Mouse (Mus musculus) kidney, adult 18-20 months (tissue): ENCODE measurements around the gene Cldn10.

Experiments
- DNase-seq: peaks from one replicate; pipeline ENCODE4 v3.0.0; 2021

The Cldn10 gene

GRCm38 (mm10) chr14:118867366-118867765, 79.7 kb downstream of the Cldn10 start:
- no peak for DNase-seq

DNA sequence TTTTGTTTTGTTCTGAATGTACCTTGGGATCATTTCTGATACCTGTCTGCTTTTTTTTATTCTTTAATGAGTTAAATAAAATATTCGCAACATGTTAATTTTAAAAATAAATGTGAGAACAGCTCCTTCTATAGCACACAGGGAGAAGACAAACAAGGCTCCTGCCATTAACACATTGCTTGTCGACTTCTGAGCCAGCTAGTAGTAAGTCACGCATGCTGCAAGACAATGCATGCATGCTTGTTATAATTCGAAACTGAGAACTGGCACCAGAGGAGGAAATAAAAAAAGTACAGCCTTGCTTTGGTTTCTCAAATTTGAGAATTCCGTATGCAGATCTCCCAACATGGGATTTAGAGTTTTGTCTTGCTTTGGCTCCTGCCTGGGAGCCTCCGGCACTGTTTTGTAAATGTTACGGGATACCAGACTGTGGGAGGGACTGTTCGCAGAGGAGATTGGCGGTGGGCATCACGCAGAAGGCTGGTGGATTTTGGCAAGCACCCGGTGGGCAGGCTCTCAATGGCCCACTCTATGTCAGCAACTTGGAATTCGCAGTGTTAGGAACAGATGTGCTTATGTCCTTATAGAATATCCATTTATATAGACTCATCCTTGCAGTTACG, 80.5 kb downstream of the Cldn10 start:
- no peak for DNase-seq

GRCm38 (mm10) chr14:118869712-118870111, 82.0 kb downstream of the Cldn10 start:
- no peak for DNase-seq

DNA sequence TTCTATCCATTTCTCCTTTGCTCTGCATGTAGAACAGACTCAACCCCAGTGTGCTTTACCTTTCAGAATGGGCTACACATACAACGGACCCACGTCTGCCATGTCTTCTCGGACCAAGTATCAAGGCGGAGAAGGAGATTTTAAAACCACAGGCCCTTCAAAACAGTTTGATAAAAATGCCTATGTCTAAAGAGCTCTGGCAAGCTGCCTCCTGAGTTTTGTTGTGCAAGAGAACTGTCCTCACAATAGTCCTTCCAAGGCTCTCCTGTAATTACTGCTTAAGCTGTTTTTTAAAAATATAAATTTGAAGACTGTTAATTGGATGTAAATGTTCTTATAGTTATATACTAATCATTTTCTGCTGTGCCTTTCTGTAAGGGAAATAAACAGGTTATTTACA, 86.4 kb downstream of the Cldn10 start:
- DNase-seq: no peak

- peak; percentile 35 for DNase-seq
Measured at GRCm38 (mm10) chr14:118874786-118875415, 87.2 kb downstream of the Cldn10 start.

GRCm38 (mm10) chr14:118878346-118878910, 90.7 kb downstream of the Cldn10 start:
- DNase-seq: no peak

DNA sequence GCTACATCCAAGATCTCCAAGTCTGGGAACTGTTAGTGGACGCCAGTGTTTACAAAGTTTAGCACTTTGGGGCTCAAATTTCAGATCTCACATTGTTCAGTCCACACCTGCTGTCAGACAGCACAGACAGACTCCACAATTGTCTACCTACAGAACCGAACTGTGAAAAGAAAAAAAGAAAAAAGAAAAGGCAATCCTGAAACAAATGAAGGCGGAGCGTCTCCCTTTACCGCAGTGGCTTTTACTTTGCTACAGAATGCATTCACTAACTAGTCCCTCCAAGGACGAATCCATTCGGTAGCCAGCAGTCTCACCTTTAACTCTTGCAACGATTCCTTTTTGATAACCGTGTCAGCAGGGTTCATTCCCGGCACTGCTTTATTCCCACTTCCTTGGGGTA, 93.0 kb downstream of the Cldn10 start:
- DNase-seq: no peak

- no peak for DNase-seq
Measured at GRCm38 (mm10) chr14:118883344-118884249, 95.9 kb downstream of the Cldn10 start.

DNA sequence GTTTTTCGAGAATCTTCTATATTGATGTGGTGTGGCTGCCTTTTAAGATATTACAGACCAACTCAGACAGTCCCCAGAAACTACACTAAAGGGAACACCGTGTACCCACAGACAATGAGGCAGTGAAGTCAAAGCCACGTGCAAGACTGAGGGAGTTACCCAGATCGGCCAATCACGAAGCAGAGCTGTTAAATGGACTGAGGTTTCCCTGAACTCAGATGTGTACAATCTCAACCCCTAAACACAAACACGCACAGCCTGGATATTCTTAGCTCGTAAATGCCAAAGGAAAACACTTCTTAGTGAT, 96.5 kb downstream of the Cldn10 start:
- no peak for DNase-seq

DNA sequence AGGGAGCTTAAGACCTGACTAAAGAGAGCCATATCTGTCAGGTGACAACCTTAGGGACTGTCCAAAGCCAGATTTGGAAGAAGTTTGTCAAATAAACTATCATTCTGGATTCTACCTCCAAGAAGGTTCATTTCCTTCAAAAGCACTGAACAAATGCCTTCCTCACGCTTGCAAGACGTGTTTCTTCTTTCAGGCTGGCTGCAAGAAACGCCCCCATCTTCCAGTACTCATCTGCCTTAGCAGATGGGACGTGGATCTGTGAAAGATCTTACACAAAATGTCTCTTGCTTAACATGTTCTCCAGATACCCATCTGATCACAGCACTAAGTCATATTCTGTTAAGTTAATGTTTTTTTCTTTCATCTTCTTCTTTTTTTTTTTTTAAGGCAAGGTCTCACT, 102.4 kb downstream of the Cldn10 start:
- no peak for DNase-seq

GRCm38 (mm10) chr14:118895228-118895627, 107.5 kb downstream of the Cldn10 start:
- DNase-seq: peak; percentile 57

- DNase-seq: peak; percentile 66
Measured at GRCm38 (mm10) chr14:118895655-118896054, 107.9 kb downstream of the Cldn10 start.

DNA sequence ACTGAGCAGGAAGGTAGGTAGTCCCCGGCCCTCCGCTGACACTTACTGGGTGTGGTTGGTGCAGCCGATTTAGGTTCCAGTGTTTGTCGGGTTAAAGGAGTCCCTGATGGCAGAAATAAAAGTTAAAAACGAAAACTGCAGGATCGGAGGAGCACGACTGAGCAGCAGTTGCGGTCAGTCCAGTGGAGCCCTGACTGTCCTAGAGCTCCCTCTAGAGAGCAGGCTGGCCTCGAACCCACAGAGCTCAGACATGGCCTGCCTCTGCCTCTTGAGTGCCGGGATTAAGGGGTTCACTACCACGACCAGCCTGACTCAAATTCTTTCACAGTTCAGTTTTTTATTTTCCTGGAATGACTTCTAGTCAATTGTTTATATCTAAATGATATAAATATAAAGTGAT, 112.2 kb downstream of the Cldn10 start:
- peak; percentile 33 for DNase-seq

DNA sequence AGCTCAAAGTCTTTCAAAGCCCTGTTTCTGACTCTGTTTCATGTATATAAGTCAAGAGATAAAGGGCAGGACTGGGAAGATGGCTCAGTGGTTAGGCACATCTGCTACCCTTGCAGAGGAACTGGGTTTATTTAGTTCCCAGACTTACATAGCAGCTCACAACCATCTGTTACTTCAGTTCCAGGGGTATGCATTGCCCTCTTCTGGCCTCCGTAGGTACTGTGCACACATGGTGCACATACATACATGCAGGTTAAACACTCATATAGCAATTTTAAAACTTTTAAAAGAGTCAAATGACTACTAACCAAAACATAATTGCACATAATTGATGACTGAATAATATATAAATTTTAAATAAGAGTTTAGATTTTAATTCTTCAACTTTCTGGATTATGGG, 113.2 kb downstream of the Cldn10 start:
- DNase-seq: no peak

DNA sequence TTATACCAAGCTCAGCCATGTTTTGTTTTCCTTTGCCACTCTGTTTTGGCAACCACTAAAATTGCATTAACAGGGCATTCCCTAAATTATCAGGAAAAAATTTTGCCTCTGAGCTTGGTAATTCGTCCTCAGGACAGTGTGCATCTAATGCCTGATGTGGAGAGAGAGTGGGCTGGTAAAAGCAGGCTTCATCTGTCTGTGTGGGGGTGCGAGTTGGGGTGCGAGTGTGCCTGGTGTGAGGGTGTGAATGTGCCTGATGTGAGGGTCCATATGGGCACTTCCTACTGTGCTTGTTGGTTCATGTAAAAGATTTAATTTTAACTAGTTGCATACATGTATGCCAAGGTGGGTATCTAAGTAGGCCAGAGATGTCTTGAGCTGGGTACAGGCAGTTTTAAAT, 115.7 kb downstream of the Cldn10 start:
- no peak for DNase-seq

- no peak for DNase-seq
Measured at GRCm38 (mm10) chr14:118903867-118904562, 116.3 kb downstream of the Cldn10 start.

GRCm38 (mm10) chr14:118907592-118907991, 119.9 kb downstream of the Cldn10 start:
- DNase-seq: peak; percentile 20

- peak; percentile 19 for DNase-seq
Measured at GRCm38 (mm10) chr14:118909872-118910271, 122.2 kb downstream of the Cldn10 start.

DNA sequence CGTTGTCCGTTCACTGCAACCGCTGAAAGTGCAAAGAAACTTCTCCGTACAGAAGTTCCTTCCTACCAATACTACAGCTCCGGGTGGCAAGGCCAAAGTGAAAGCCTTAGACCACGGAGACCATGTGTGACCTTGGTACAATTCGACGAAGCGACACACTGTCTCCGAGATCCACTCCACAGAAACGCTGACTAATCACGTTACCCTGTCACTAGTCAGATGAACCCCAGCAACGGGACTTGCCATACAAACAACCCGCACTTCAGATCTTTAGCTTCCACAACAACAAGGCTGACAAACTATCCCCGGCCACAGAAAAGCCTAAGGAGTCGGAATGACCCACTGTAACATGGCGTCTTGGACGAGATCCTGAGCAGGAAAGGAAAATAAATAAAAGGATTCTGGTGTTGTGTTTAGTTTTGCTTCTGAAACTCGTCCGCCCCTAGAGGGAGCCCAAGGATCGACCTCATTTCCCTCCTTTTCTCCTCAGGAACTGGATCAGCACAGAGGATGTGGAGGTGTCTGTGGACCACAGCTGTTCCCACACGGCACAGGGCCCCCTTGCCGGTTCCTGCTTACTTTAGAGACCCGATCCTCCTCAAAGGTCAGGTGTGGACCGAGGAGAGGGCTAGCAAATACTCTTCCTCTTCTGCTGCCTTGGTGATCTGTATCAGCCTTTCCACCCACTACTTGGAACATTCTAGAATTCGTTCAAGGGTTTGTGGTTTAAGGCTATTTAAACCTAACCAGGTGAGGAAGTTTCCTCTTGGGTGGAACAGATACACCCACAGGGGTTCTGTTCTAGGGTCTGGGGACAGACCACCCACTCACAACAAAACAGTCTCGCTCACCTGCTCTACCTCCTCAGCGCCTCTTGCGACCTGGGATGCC, 122.9 kb downstream of the Cldn10 start:
- peak; percentile 84 for DNase-seq

DNA sequence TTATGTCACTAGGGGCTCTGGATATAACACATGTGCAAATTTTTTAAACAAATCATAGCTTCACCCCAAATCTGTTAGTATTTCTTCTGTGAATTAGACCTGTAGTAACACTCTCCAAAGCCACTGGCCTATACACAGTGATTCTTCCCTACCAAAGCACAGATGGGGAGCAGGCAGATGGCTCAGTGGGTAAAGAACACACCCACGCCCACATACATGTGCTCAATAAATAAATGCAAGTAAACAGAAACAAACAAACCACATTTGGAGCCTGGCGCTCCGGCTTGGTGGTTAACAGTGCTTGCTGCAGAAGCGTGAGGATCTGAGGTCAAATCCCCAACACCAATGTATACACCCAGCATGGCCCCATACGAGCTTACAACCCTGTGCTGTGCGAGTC, 123.8 kb downstream of the Cldn10 start:
- no peak for DNase-seq

- no peak for DNase-seq
Measured at GRCm38 (mm10) chr14:118913651-118914050, 125.9 kb downstream of the Cldn10 start.

DNA sequence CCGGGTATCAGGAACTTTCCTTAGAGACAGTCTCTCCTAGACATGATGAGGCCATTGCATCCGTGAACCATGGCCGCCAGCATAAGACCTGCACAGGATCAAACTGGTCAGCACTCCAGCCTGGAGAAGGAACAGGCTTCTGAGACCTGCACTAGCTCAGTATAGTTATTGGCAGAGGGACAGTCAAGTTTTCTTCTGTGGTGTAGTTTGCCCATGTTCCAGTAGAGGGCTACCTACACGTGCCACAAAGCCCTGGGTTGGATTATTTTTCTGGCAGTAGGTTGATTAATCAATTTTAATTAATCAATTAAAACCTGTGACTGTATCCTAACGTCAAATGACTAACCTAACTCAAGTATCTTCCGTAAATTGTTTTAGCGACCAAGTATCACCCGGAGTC, 131.3 kb downstream of the Cldn10 start:
- no peak for DNase-seq
